Mouse (Mus musculus) hindbrain, postnatal 0 days (tissue): ENCODE data around the gene Cux1. TPM values are rescaled to one million over a fixed set of nuclear protein-coding genes. Genes with fewer than 3 reads are reported as not detected.

Experiments used
- ATAC-seq: fragments of 200-750 bp; cut with Nextera tagmentation; 2 replicates; pipeline ENCODE4 v1.8.0; 2017; ENCODE audit warnings: mild to moderate bottlenecking, moderate TSS enrichment, moderate library complexity
- DNase-seq: peaks from one replicate; pipeline ENCODE4 v3.0.0-alpha.2; 2015; ENCODE audit warnings: low spot score
- H3K27ac ChIP-seq: fragments of 300-500 bp; sonication (generic); 2 replicates; pipeline ENCODE4 v1.5.1; 2014; ENCODE audit warnings: mild to moderate bottlenecking
- H3K27me3 ChIP-seq: fragments of 300-500 bp; sonication (generic); 2 replicates; pipeline ENCODE4 v1.6.1; 2014; ENCODE audit warnings: low read length, mixed read lengths; ENCODE audit not compliant: insufficient read depth
- H3K36me3 ChIP-seq: fragments of 300-500 bp; sonication (generic); 2 replicates; pipeline ENCODE4 v1.6.1; 2014; ENCODE audit warnings: low read length, mixed read lengths; ENCODE audit not compliant: insufficient read depth
- H3K4me1 ChIP-seq: fragments of 300-500 bp; sonication (generic); 2 replicates; pipeline ENCODE4 v1.6.1; 2014; ENCODE audit warnings: antibody characterized with exemption, low read length, mixed read lengths; ENCODE audit not compliant: insufficient read depth
- H3K4me2 ChIP-seq: fragments of 300-500 bp; sonication (generic); 2 replicates; pipeline ENCODE4 v1.6.1; 2014; ENCODE audit warnings: low read depth, mild to moderate bottlenecking, low read length, moderate library complexity, mixed read lengths
- H3K4me3 ChIP-seq: fragments of 300-500 bp; sonication (generic); 2 replicates; pipeline ENCODE4 v1.5.1; 2014; ENCODE audit warnings: low read length
- H3K9ac ChIP-seq: fragments of 300-500 bp; sonication (generic); replicated peaks from 2 replicates; pipeline ENCODE4 v1.6.1; 2014; ENCODE audit warnings: mild to moderate bottlenecking, low read length, moderate library complexity, mixed read lengths
- H3K9me3 ChIP-seq: fragments of 300-500 bp; sonication (generic); 2 replicates; pipeline ENCODE4 v1.6.1; 2016; ENCODE audit warnings: low read length, mixed read lengths
- CTCF ChIP-seq: IDR thresholded peaks from 2 replicates; pipeline ENCODE4 v1.5.1; 2016; ENCODE audit warnings: antibody characterized with exemption, control low read depth, low read depth
- whole genome bisulfite sequencing: fragments of 180-500 bp; shearing (Covaris S2); extraction: QIAGEN DNeasy Blood & Tissue Kit; methylation state at CpG from one replicate; pipeline ENCODE4 v1.1.7; 2014; 5-methylcytosine and 5-hydroxymethylcytosine counted together
- polyA plus RNA-seq: library from polyadenylated mRNA; unstranded; fragments of >200 nt; fragmentation: Nextera tagmentation; extraction: Ambion mirVana; gene quantifications from 2 replicates; pipeline ENCODE4 v1.2.1, GENCODE M21; 2015
- total RNA-seq: library from RNA; depleted of rRNA; stranded (reverse); fragments of >200 nt; gene quantifications from 2 replicates; pipeline ENCODE4 v1.2.3, GENCODE M21; 2014

The Cux1 gene
- total and polyA plus RNA-seq, 2 experiments from 2014 or later: 86.3 to 137 TPM

GRCm38 (mm10) chr5:136531674-136532365, 35.5 kb downstream of the Cux1 start:
- Histone ChIP-seq H3K36me3 (no peaks in the 10 kb centered on the region), H3K27ac (no peak overlapping the region), H3K9me3 (no peaks in the 10 kb centered on the region), H3K4me2 (no peak overlapping the region), H3K9ac (no peak overlapping the region), H3K4me1 (peaks cover 4% of the 10 kb centered on the region; the same call in 1 of the 2 replicates), H3K4me3 (no peak overlapping the region), H3K27me3 (no peaks in the 10 kb centered on the region)
- no peak for DNase-seq
- no peak for TF ChIP-seq CTCF
- no peak for ATAC-seq
- WGBS: 74% methylated on average over 2 of the region's 2 CpGs

GRCm38 (mm10) chr5:136530931-136531330, 36.4 kb downstream of the Cux1 start:
- DNase-seq (no peak), ATAC-seq (no peak)
- no peak overlapping the region for H3K4me3 ChIP-seq
- H3K4me2 ChIP-seq: no peak overlapping the region
- no peaks in the 10 kb centered on the region for H3K27me3 ChIP-seq
- H3K9ac ChIP-seq: no peak overlapping the region
- H3K36me3 ChIP-seq: no peaks in the 10 kb centered on the region
- H3K4me1 ChIP-seq: peaks cover 4% of the 10 kb centered on the region
- 80% methylated on average over 1 of the region's 1 CpGs for WGBS
- no peak overlapping the region for H3K27ac ChIP-seq
- H3K9me3 ChIP-seq: no peaks in the 10 kb centered on the region
- TF ChIP-seq CTCF: no peak

GRCm38 (mm10) chr5:136529165-136529564, 38.1 kb downstream of the Cux1 start:
- ATAC-seq: no peak
- Histone ChIP-seq H3K9ac (no peak overlapping the region), H3K27ac (no peak overlapping the region), H3K9me3 (no peaks in the 10 kb centered on the region), H3K4me3 (no peak overlapping the region), H3K27me3 (no peaks in the 10 kb centered on the region), H3K36me3 (no peaks in the 10 kb centered on the region), H3K4me2 (no peak overlapping the region), H3K4me1 (peaks cover 4% of the 10 kb centered on the region)
- TF ChIP-seq CTCF: no peak
- no peak for DNase-seq

GRCm38 (mm10) chr5:136527871-136528270, 39.4 kb downstream of the Cux1 start:
- Histone ChIP-seq H3K4me3 (no peak overlapping the region), H3K9ac (no peak overlapping the region), H3K4me1 (peaks cover 4% of the 10 kb centered on the region), H3K4me2 (no peak overlapping the region), H3K9me3 (no peaks in the 10 kb centered on the region), H3K27ac (no peak overlapping the region), H3K27me3 (no peaks in the 10 kb centered on the region), H3K36me3 (no peaks in the 10 kb centered on the region)
- no peak for ATAC-seq
- DNase-seq: no peak
- WGBS: 68% methylated on average over 1 of the region's 1 CpGs
- no peak for TF ChIP-seq CTCF

GRCm38 (mm10) chr5:136526545-136526909, 40.8 kb downstream of the Cux1 start:
- H3K9me3 ChIP-seq: no peaks in the 10 kb centered on the region
- H3K4me1 ChIP-seq: peaks cover 4% of the 10 kb centered on the region
- no peaks in the 10 kb centered on the region for H3K27me3 ChIP-seq
- 94% methylated on average over 5 of the region's 5 CpGs for whole genome bisulfite sequencing
- H3K9ac ChIP-seq: no peak overlapping the region
- DNase-seq (no peak), ATAC-seq (no peak)
- H3K36me3 ChIP-seq: no peaks in the 10 kb centered on the region
- no peak overlapping the region for H3K27ac ChIP-seq
- no peak overlapping the region for H3K4me3 ChIP-seq
- no peak overlapping the region for H3K4me2 ChIP-seq
- TF ChIP-seq CTCF: no peak

- peaks cover 4% of the 10 kb centered on the region for H3K4me1 ChIP-seq
- no peaks in the 10 kb centered on the region for H3K36me3 ChIP-seq
- DNase-seq (no peak), ATAC-seq (no peak)
- no peaks in the 10 kb centered on the region for H3K9me3 ChIP-seq
- H3K4me3 ChIP-seq: no peak overlapping the region
- H3K27me3 ChIP-seq: no peaks in the 10 kb centered on the region
- WGBS: 70% methylated on average over 9 of the region's 9 CpGs
- no peak overlapping the region for H3K9ac ChIP-seq
- no peak overlapping the region for H3K4me2 ChIP-seq
- TF ChIP-seq CTCF: no peak
- no peak overlapping the region for H3K27ac ChIP-seq
Observed at GRCm38 (mm10) chr5:136525896-136526544, 41.3 kb downstream of the Cux1 start.

GRCm38 (mm10) chr5:136522843-136523463, 44.3 kb downstream of the Cux1 start:
- Histone ChIP-seq H3K27ac (no peak overlapping the region), H3K9me3 (no peaks in the 10 kb centered on the region), H3K27me3 (no peaks in the 10 kb centered on the region), H3K36me3 (no peaks in the 10 kb centered on the region), H3K4me1 (no peaks in the 10 kb centered on the region; the same call in 1 of the 2 replicates), H3K4me2 (no peak overlapping the region), H3K9ac (no peak overlapping the region), H3K4me3 (no peak overlapping the region)
- ATAC-seq (no peak), DNase-seq (no peak)
- no peak for TF ChIP-seq CTCF
- WGBS: 27% methylated on average over 3 of the region's 3 CpGs
